Mouse (Mus musculus) gastrocnemius, adult 8-10 months (tissue): Measurements from ENCODE around the gene Rsad2. TPM values are rescaled to one million over a fixed set of nuclear protein-coding genes. Genes with fewer than 3 reads are reported as not detected.
A peak's percentile ranks its signal among the peaks of the same experiment; 100 is the strongest.
"Not testable (repeated sequence)": the region's sequence is repeated elsewhere in the genome, so short reads cannot be mapped to it uniquely, and the experiment has no call there.

ENCODE experiments used
- DNase-seq, 2 experiments: peaks; one replicate each; pipeline ENCODE4 v3.0.0; 2022; ENCODE audit warnings: low spot score in 2 of 2
- total RNA-seq, 4 experiments: library from RNA; stranded (reverse); gene quantifications; 2 replicates each; pipeline ENCODE4 v1.2.4; 2022

The Rsad2 gene
- 1 to 10 TPM in 1 of 4 experiments, under 1 TPM in 3; 0.27 to 1.1 (median 0.49) TPM for total RNA-seq

- peak; percentile 36 to 39 for DNase-seq
Observed at GRCm38 (mm10) chr12:26456028-26456698, at the start of gene Rsad2. Gene Rsad2, minus strand, starts transcription at chr12:26456452.

GRCm38 (mm10) chr12:26501042-26501441 lies 44.8 kb upstream of the Rsad2 start:
- no peak for DNase-seq

DNA sequence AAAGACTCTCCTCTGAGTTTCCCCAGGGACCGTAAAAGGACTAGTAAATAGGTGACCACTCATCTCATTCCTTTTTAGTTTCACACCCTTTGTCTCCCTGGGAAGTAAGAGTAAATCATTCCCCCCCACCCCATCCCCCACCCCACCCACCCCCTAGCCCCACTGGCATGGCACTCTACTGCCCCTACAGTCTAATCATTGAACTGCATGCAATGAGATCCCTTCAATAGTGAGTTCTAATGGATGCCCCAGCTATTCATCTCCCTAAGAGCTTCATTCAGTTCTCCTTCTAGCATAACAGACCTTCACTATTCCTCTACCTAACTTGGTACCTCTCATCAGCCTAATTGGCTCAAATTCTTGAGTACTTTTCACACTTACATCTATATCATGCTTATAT lies 33.7 kb upstream of the Rsad2 start:
- no peak for DNase-seq

DNA sequence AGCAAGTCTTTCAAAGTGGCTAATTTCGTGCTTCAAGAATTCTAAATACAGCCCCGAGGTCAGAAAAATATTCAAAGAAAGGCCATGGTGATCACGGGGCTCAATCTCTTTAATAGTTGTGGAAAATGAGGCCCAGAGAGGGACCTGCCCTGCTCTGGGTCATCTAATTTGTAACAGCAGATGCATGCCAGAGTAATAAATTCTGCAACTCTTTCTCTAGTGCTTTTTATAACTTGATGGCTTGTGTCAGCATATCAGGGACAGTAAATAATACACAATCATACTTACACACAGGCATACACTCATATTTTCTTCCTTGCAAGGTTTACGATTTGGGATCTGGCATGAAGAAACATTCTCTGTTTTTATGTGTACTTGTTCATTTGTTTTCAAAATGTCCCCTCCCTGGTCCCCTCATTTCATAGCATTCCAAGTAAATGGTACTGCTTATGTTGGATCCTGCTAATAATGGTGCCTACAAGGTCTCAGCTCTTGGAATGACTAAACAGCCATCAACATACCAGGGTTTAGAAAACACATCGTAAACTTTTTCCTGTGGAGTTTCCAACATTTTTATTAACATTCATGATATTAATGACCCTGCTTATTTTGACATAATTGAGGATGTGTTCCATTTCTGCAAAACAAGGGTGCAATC lies 32.5 kb upstream of the Rsad2 start:
- DNase-seq: no peak

DNA sequence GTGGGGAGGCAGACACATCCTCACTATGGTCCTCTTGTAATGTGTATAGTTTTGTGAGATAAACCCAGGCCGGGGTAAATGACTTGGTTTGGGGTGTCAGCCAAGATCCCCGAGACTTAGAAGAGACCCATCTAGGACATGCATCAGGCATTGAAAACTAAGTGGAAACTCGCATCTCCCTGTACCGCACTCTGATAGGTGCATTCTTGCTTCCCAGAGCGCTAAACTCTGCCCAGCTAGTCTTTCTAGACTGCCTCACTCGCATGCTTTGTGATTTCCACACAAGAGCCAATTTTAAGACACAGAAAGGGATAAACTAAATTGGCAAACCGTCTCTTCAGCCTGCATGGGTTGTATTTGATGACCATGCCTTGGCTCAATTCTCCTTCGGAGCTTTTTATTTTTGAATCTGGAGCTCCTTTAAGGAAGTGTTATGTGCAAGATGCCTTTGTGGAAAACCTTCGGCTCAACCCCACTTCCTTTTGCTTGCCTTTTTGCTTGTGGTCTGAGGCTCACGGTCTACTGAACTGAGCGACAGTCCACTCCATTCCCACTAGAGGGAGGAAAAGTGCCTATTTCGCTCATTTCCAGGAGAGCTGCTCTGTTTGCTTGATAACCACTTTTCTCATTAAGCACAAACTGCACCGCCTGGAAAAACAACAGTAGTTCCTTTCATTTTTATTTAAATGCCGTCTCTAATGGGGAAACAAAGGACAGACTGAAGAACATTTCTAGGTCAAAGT lies 31.8 kb upstream of the Rsad2 start:
- DNase-seq: no peak

DNA sequence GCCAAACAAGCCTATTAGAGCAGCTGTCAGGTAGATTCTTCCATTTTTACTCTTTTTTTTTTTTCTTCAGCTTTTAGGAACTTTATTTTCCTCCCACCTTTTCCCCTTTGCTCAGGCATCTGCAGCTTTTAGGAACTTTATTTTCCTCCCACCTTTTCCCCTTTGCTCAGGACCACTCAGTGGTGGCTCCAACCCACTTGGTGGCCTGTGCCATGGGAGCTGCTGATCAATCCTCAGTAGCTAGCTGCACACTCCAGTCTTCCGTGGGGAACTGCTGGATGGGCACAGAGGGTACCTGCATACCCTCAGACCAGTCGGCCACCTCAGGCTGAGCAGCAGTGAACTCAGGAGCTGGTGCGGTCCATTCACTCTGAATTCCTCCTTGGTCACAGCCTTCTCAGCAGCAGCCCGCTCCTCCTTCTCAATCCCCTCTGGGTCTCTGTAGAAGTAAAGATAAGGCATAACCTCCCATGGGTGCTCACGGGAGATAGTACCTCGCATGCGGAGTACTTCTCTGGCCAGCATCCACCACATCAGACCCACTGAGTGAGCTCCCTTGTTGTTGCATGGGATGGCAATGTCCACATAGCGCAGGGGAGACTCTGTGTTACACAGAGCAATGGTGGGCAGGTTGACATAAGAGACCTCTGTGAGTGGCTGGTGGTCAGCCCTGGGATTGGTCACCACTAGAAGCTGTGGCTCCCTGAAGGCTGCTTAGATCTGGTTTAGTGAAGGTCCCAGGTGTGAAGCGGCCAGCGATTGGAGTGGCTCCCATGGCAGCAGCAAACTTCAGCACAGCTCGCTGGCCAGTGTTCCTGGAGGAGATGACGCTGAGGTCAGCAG lies 29.7 kb upstream of the Rsad2 start:
- not testable (repeated sequence) for DNase-seq

DNA sequence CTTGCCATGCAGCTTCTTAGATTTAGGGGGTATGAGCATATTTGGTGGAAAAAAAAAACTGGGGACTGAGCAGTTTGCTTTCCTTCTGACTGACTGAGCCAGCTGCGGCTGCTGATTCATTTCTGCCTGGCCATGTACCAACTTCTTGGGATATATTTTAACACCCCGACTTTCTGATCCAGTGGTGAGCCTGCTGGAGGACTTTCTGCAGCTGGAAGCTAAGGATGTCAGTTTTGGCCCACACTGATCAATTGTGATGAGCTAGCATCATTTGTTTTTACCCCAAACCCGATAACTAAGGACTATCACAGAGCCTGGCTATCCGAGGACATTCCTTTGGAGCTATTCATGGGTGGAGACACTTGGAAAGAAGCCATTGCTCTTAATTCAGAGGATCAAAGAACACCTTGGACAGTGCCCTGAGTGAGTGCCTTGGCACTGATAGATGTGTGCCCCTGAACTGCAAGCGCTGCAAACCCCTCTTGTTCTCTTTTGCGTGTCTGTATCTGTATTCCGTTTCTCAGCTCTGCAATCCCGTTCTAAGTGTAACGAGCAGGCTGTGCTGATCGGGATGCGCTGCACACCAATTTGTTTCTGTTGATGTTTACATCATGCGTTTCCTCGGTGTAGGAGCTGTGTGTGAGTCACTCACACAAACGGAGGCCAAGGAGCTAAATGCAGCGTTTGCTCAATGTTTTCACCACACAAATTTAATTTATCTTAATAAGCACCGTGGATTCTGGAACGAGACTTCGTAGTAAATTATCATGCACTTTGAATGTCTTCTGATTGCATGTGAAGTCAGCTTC lies 22.1 kb upstream of the Rsad2 start:
- DNase-seq: peak; percentile 35 to 48

DNA sequence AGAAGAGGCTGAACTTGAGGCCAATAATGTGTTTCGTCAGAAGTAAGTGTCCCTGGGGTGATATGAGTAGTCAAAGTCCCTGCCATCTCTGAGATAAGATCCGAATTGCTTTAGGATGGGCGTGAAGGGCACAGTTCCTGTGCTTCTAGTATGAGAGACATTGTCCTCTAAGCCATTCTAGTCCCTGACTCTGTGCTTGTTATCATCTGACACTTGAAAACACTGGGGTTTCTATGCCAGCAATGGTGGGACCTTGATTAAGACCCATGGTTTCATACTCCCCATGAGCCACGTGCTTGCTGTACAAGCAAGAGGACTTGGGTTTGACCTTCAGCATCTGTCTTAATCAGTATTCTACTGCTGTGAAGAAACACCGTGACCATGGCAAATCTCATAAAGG lies 20.9 kb upstream of the Rsad2 start:
- DNase-seq: no peak

DNA sequence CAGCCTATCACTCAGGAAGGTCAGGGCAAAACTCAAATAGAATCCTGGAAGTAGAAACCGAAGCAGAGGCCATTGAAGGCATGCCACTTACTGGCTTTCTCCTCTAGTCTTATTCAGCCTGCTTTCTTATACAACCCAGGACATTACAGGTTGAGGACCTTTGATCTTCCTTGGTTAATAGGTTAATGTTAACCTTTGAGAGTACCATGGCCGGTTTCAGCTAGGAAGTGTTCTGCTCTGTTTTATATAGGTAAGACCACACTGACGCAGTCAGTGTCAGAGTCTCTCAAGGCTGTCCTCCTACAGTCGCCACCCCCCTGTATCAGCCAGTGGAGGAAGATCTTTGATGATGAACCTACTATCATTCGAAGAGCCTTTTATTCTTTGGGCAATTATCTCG lies 17.5 kb upstream of the Rsad2 start:
- no peak for DNase-seq

GRCm38 (mm10) chr12:26472770-26473481 lies 16.7 kb upstream of the Rsad2 start:
- no peak for DNase-seq

GRCm38 (mm10) chr12:26471376-26471775 lies 15.1 kb upstream of the Rsad2 start:
- no peak for DNase-seq

- no peak for DNase-seq
Observed at GRCm38 (mm10) chr12:26470042-26470409, 13.8 kb upstream of the Rsad2 start.

DNA sequence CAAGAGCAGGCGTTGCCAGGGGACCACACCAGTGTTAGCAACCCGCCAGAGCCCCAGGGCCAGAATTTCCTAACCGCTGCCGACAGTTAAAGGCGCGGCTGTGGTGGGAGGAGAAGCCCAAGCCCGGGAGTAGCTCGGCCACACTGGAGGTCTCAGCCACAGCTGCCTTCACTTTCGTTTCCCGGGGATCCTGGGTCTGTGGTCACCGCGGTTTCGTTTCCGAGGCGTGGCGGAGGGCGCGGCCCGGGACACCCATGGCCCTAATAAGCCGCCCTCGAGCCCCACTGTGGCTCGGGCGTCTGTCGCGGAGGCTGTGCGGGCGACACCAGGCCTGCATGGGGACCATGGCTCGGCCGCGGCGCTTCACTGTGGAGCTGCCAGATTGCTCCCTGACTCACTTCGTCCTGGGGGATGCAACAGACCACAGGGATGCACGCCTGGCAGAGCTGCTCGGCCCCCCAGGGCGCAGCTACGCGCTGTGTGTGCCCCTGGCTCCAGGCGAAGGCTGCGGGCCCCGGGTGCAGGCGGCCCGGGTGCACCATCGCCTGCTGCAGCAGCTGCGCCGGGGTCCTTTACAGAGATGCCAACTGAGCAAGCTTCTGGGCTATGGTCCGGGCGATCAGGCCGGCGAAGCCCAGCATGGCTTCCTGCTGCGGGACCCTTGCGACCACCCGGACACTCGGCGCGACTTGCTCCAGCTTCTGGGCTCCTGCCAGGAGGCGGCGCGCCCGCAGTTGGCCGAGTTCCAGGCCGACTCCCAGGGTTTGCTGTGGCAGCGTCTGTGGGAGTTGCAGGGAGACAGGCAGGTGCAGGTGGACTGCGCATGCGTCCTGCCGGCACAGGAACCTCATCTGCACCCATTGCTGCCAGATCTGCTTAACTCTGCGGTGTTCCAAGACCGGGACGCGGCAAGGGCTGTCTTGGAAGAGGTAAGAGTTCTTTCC lies 13.1 kb upstream of the Rsad2 start, which contains the start of gene Cmpk2:
TSS of gene Cmpk2 (plus strand) at position 107 of the 944 bp plus-strand sequence.
- peak; percentile 67 to 78 for DNase-seq

DNA sequence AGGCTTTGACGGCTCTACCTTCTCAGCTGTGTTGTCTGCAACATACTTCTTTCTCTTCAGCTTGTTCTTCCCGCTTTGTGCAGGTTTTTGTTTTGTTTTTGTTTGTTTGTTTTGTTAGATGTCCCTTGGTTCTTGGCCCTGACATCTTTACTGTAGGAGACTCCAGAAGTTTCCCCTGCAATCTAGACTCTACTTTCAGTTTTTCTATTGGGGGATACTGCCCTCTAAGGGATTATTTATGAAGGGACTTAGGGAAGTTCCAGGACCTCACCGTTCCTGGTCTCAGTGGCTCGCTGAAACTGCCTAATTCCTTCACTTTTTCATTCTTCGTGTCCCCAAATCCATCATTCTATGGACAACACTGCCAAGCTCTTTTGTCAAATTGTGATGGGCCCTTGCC lies 9.3 kb upstream of the Rsad2 start:
- DNase-seq: no peak

GRCm38 (mm10) chr12:26460091-26460490 lies 3.8 kb upstream of the Rsad2 start:
- DNase-seq: no peak

- no peak for DNase-seq
Observed at GRCm38 (mm10) chr12:26454682-26455081, 1.6 kb downstream of the Rsad2 start.

GRCm38 (mm10) chr12:26452951-26453350 lies 3.3 kb downstream of the Rsad2 start:
- DNase-seq: no peak

- no peak for DNase-seq
Observed at GRCm38 (mm10) chr12:26451150-26451549, 5.1 kb downstream of the Rsad2 start.

DNA sequence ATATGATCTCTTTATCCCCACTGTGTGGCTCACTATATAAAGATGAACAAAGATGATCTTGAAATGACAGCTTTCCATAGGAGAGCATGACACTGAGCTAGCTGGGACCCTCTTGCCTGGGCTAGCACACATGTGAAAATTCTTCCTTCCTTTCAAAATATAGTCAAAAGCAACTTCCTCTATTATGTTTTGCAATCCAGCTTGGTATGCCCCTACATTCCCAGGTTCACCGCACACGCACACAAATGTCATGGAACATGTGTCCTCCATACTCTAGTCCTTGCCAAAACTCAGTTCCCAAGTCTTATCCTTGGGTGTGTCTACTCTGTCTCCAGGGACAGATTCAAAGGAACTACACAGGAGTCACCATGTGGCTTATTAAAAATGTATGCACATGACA lies 6.8 kb downstream of the Rsad2 start:
- no peak for DNase-seq
